Mouse (Mus musculus): ENCODE data around the gene Tomm20l.

- TF ChIP-seq POLR2A (IDR thresholded peaks at IDR 0.05; ENCODE audit: low read depth, low read length) (no peak), CTCF (IDR thresholded peaks at IDR 0.05; ENCODE audit: extremely low read depth, insufficient read length, insufficient replicate concordance, low read depth, low read length) (no peak)
Measured at GRCm38 (mm10) chr12:71154979-71155378, 43.8 kb downstream of the Tomm20l start.
